7 mouse cellular contexts compared by ENCODE assay signal in the genomic region with DNA sequence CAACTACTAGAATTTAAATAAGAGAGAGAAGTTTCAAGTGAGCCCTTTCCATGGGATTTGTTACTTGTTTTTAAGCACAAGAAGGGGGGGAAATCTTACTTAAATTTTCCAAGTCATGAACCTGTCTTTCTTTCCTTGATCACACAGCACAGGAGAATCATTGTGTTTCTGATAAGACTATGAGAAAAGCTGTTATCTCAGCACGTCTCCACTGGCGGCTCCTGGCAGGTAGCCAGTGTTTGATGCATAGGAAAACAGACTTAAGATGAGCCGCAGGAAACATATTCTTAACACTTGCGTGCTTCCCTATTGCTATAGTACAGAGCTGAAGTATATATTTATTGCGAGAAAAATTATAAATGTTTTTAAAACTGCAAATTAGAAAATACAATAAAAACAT.
DNase-seq lines count a peak whose midpoint lies in the region; ATAC-seq and TF ChIP-seq lines count a peak whose summit lies in the region.

No protein-coding gene starts in this region.

- no peaks in the 10 kb centered on the region for H3K27me3 ChIP-seq in hindbrain, postnatal 0 days (ENCODE audit: insufficient read depth, low read length)
- no peaks in the 10 kb centered on the region for H3K27me3 ChIP-seq in hindbrain, embryonic 12.5 days
- no peaks in the 10 kb centered on the region for H3K27me3 ChIP-seq in stomach, postnatal 0 days (ENCODE audit: control insufficient read depth, insufficient read depth, low read length)

- H3K4me3 ChIP-seq in hindbrain, postnatal 0 days (ENCODE audit: low read length), result no peak overlapping the region
- H3K4me3 ChIP-seq in hindbrain, embryonic 12.5 days, result no peak overlapping the region
- H3K4me3 ChIP-seq in stomach, postnatal 0 days (ENCODE audit: low read depth, low read length), result no peak overlapping the region

- no peak overlapping the region for H3K4me2 ChIP-seq in hindbrain, postnatal 0 days (ENCODE audit: low read depth, low read length)
- H3K4me2 ChIP-seq in hindbrain, embryonic 12.5 days (replicated peaks), result no peak overlapping the region
- H3K4me2 ChIP-seq in stomach, postnatal 0 days (replicated peaks; ENCODE audit: low read depth), result no peak overlapping the region

- no peaks in the 10 kb centered on the region for H3K9me3 ChIP-seq in hindbrain, postnatal 0 days (ENCODE audit: low read length)
- H3K9me3 ChIP-seq in hindbrain, embryonic 12.5 days (replicated peaks), result no peaks in the 10 kb centered on the region
- H3K9me3 ChIP-seq in stomach, postnatal 0 days (ENCODE audit: control insufficient read depth, low read length), result no peaks in the 10 kb centered on the region

- no peak for TF ChIP-seq CTCF in hindbrain, postnatal 0 days (IDR thresholded peaks at IDR 0.05; ENCODE audit: low read depth)
- no peak for TF ChIP-seq CTCF in stomach, postnatal 0 days (IDR thresholded peaks at IDR 0.05; ENCODE audit: low read depth)

- WGBS in hindbrain, postnatal 0 days, result 36% methylated on average over 5 of the region's 5 CpGs
- 57% methylated on average over 5 of the region's 5 CpGs for WGBS in hindbrain, embryonic 12.5 days
- 12% methylated on average over 5 of the region's 5 CpGs for WGBS in stomach, postnatal 0 days

- H3K36me3 ChIP-seq in hindbrain, postnatal 0 days (ENCODE audit: insufficient read depth, low read length), result no peaks in the 10 kb centered on the region
- no peaks in the 10 kb centered on the region for H3K36me3 ChIP-seq in hindbrain, embryonic 12.5 days
- no peaks in the 10 kb centered on the region for H3K36me3 ChIP-seq in stomach, postnatal 0 days (ENCODE audit: control insufficient read depth, insufficient read depth, low read length)

- H3K27ac ChIP-seq in hindbrain, postnatal 0 days, result no peak overlapping the region
- no peak overlapping the region for H3K27ac ChIP-seq in hindbrain, embryonic 12.5 days
- no peak overlapping the region for H3K27ac ChIP-seq in stomach, postnatal 0 days (replicated peaks)

- H3K4me1 ChIP-seq in hindbrain, postnatal 0 days (ENCODE audit: insufficient read depth, low read length), result no peaks in the 10 kb centered on the region
- H3K4me1 ChIP-seq in hindbrain, embryonic 12.5 days, result no peaks in the 10 kb centered on the region
- no peaks in the 10 kb centered on the region for H3K4me1 ChIP-seq in stomach, postnatal 0 days (replicated peaks; ENCODE audit: control insufficient read depth, insufficient read depth)

- H3K9ac ChIP-seq in hindbrain, postnatal 0 days (replicated peaks; ENCODE audit: low read length), result no peak overlapping the region
- H3K9ac ChIP-seq in hindbrain, embryonic 12.5 days, result no peak overlapping the region
- no peak overlapping the region for H3K9ac ChIP-seq in stomach, postnatal 0 days (ENCODE audit: low read length)

- no peak for TF ChIP-seq EP300 in stomach, postnatal 0 days (optimal IDR thresholded peaks at IDR 0.05)

- peak; percentile 54 for DNase-seq in hindbrain, postnatal 0 days (ENCODE audit: low spot score)
- DNase-seq in right cerebral cortex, adult 18-20 months, result peak; percentile 5
- DNase-seq in right cerebral cortex, postnatal 36 days (ENCODE audit: low spot score in 2 of 2), result no peak
- DNase-seq in cerebellum, postnatal 14 days, result peak; percentile 56 to 63
- DNase-seq in stomach, postnatal 0 days (ENCODE audit: low spot score), result peak; percentile 32
- DNase-seq in gastrocnemius, adult 18-20 months (ENCODE audit: low spot score), result no peak

- ATAC-seq in hindbrain, postnatal 0 days, result no peak
- ATAC-seq in hindbrain, embryonic 12.5 days (ENCODE audit: low FRiP score), result no peak
- no peak for ATAC-seq in stomach, postnatal 0 days (ENCODE audit: low FRiP score, low TSS enrichment)

Comparison
In these comparisons a context has a peak if more than half of its experiments do, and no peak if none do; other contexts are left out.
1. DNase-seq: peak in hindbrain, postnatal 0 days (single experiment), right cerebral cortex, adult 18-20 months (single experiment), cerebellum, postnatal 14 days (2 of 2) and stomach, postnatal 0 days (single experiment); none in right cerebral cortex, postnatal 36 days (0 of 2) and gastrocnemius, adult 18-20 months (single experiment).